Mouse (Mus musculus) CH12F3 (cell line): ENCODE measurements around the gene Hmga1b.
"Not testable (repeated sequence)": the region's sequence is repeated elsewhere in the genome, so short reads cannot be mapped to it uniquely, and the experiment has no call there.

ENCODE experiments used
- in situ Hi-C: fragments of 300-500 bp; cut with MboI; formaldehyde crosslinking; loops from 2 replicates; pipeline ENCODE4 v1.14.3; 2020; ENCODE audit warnings: low sequenced_read_pairs

The Hmga1b gene

DNA sequence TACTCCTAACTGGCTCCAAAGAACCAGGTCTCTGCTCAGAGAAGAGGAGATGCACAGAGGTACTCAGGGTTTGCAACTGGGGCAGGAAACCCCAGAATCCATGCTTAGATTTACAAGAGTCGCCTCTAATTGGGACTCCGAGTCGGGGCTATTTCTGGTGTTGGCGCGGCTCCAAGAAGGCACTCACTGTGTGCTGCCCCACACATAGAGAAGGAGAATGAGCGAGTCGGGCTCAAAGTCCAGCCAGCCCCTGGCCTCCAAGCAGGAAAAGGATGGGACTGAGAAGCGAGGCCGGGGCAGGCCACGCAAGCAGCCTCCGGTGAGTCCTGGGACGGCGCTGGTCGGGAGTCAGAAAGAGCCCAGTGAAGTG lies at the start of gene Hmga1b:
Gene Hmga1b (plus strand): TSS at position 123 of the 370 bp plus-strand sequence.
- in situ Hi-C loops: not testable (repeated sequence)

- in situ Hi-C loops: no loop called here
Observed at GRCm38 (mm10) chr11:120713580-120714518, 48.7 kb upstream of the Hmga1b start, which contains the start of the genes Cenpx and Lrrc45. Gene Cenpx (minus strand): TSS chr11:120713738. Gene Lrrc45 (plus strand): TSS chr11:120713925.

GRCm38 (mm10) chr11:120714546-120714945 lies 48.0 kb upstream of the Hmga1b start:
- in situ Hi-C loops: no loop called here

GRCm38 (mm10) chr11:120715131-120715530 lies 47.5 kb upstream of the Hmga1b start:
- in situ Hi-C loops: no loop called here

GRCm38 (mm10) chr11:120719242-120719641 lies 43.4 kb upstream of the Hmga1b start:
- in situ Hi-C loops: no loop called here

GRCm38 (mm10) chr11:120719841-120720376 lies 42.7 kb upstream of the Hmga1b start:
- in situ Hi-C loops: no loop called here

GRCm38 (mm10) chr11:120720450-120720849 lies 42.1 kb upstream of the Hmga1b start:
- in situ Hi-C loops: no loop called here

GRCm38 (mm10) chr11:120721124-120722066 lies 41.2 kb upstream of the Hmga1b start, which contains the start of gene Rac3:
Gene Rac3 (plus strand): TSS chr11:120721470.
- in situ Hi-C loops: no loop called here

- in situ Hi-C loops: no loop called here
Observed at GRCm38 (mm10) chr11:120722067-120722630, 40.4 kb upstream of the Hmga1b start.

DNA sequence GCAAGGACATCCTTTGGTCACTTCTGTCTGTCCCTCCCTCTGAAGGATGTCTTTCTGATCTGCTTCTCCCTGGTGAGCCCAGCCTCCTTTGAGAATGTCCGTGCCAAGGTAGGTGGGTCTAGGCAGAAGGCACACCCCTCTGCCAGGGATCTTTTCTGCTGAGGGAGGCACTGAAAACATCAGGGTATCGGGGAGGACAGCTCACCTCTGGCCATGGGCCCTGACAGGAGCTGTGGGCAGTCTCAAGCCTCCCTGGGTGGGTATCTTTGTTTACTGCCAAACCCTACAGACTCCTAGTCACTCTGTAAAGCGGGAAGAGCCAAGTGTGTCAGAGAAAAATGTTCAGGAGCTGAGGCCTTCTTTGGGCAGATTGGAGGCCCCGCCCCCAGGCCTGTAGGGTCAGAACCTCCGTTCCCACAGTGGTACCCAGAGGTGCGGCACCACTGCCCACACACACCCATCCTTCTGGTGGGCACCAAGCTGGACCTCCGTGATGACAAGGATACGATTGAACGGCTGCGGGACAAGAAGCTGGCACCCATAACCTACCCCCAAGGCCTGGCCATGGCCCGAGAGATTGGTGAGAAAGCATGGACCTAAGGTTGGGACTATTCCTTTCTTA lies 39.7 kb upstream of the Hmga1b start:
- in situ Hi-C loops: no loop called here

GRCm38 (mm10) chr11:120723509-120723908 lies 39.1 kb upstream of the Hmga1b start:
- in situ Hi-C loops: no loop called here

GRCm38 (mm10) chr11:120726243-120727168 lies 36.1 kb upstream of the Hmga1b start:
- in situ Hi-C loops: no loop called here

GRCm38 (mm10) chr11:120727169-120727527 lies 35.4 kb upstream of the Hmga1b start, which contains the start of gene Dcxr:
Gene Dcxr (minus strand): TSS chr11:120727281.
- in situ Hi-C loops: no loop called here

- in situ Hi-C loops: no loop called here
Observed at GRCm38 (mm10) chr11:120727564-120727963, 35.0 kb upstream of the Hmga1b start.

GRCm38 (mm10) chr11:120728530-120729240 lies 33.9 kb upstream of the Hmga1b start:
- in situ Hi-C loops: no loop called here

DNA sequence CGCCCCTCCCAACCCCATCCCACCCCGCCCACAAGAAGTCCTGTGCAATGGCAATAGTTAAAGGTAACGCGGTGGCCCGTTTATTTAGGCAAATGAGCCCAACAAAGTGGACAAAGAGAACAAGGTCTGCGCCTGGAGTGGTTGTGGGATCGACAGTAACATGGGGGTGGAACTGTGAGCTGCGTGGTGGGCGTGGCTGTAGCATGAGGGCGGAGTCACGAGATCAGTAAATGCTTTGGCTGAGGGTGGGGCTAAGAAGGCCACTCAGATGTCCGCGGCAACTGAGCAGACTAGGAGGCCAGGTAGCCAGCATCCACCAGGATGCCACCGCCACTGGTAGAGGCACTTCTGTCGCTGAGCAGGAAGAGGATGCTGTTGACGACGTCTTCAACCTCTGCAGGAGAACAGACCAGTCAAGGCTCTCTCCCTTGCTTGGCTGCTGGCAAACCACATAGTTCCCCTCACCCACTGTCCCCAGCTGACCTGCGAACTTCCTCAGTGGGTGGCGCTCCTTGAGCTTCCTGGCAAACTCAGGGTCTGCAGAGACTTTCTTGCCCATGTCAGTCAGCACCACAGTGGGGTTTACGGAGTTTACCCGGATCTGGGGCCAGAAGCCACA lies 33.1 kb upstream of the Hmga1b start:
- in situ Hi-C loops: not testable (repeated sequence)

DNA sequence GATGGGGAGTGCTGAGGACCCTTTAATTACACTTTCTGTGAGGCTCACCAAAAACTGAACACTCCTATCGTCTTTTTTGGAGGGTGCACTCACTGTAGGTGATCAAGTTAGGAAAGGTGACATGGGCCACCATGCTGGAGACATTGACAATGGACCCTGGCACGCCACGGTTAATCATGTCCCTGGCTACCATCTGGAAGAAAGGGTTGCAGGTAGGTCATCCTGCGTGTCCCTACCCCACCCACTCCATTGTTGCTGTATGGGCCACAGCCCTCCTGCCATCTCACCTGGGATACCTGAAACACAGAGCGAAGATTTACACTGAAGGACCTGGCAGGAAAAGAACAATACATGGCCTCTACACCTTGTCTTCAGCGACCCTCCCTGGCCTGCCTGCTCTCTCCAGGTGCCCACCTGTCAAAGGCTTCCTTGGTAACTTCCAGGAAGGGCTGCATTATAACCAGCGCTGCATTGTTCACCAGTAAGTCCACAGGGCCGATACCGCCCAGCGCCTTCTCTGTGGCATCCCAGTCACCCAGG lies 32.2 kb upstream of the Hmga1b start:
- in situ Hi-C loops: no loop called here

- in situ Hi-C loops: no loop called here
Observed at GRCm38 (mm10) chr11:120731395-120731794, 31.2 kb upstream of the Hmga1b start.
